Mouse (Mus musculus): ENCODE measurements at regions not wholly inside any gene's neighbourhood (a gene's known extent, or its start where the extent isn't known, plus 50 kb on each side); places are given as distances from the start of the nearest gene placed in this dataset.

GRCm38 (mm10) chr16:50709727-50710126, 118.8 kb upstream of the Ccdc54 start:
- DNase-seq (ENCODE audit: inconsistent ontology term): no peak

GRCm38 (mm10) chr16:50707906-50708305, 117.0 kb upstream of the Ccdc54 start:
- DNase-seq (ENCODE audit: inconsistent ontology term): no peak

GRCm38 (mm10) chr16:50705921-50706320, 115.0 kb upstream of the Ccdc54 start:
- no peak for DNase-seq (ENCODE audit: inconsistent ontology term)

- no peak for DNase-seq (ENCODE audit: inconsistent ontology term)
Measured at GRCm38 (mm10) chr16:50700811-50701517, 110.0 kb upstream of the Ccdc54 start.

GRCm38 (mm10) chr16:50700123-50700522, 109.2 kb upstream of the Ccdc54 start:
- DNase-seq (ENCODE audit: inconsistent ontology term): no peak

- DNase-seq (ENCODE audit: inconsistent ontology term): no peak
Measured at GRCm38 (mm10) chr16:50697722-50698121, 106.8 kb upstream of the Ccdc54 start.

- DNase-seq (ENCODE audit: inconsistent ontology term): no peak
Measured at GRCm38 (mm10) chr16:50696052-50696451, 105.1 kb upstream of the Ccdc54 start.

GRCm38 (mm10) chr16:50694045-50694444, 103.1 kb upstream of the Ccdc54 start:
- no peak for DNase-seq (ENCODE audit: inconsistent ontology term)

GRCm38 (mm10) chr16:50690818-50691217, 99.9 kb upstream of the Ccdc54 start:
- no peak for DNase-seq (ENCODE audit: inconsistent ontology term)

- DNase-seq (ENCODE audit: inconsistent ontology term): no peak
Measured at GRCm38 (mm10) chr16:50689525-50689924, 98.6 kb upstream of the Ccdc54 start.

GRCm38 (mm10) chr16:50688818-50689506, 98.0 kb upstream of the Ccdc54 start:
- DNase-seq (ENCODE audit: inconsistent ontology term): no peak

GRCm38 (mm10) chr16:50679698-50680097, 88.7 kb upstream of the Ccdc54 start:
- DNase-seq (ENCODE audit: inconsistent ontology term): no peak

GRCm38 (mm10) chr16:50673339-50673738, 82.4 kb upstream of the Ccdc54 start:
- no peak for DNase-seq (ENCODE audit: inconsistent ontology term)

- no peak for DNase-seq (ENCODE audit: inconsistent ontology term)
Measured at GRCm38 (mm10) chr16:50672713-50673112, 81.8 kb upstream of the Ccdc54 start.

- no peak for DNase-seq (ENCODE audit: inconsistent ontology term)
Measured at GRCm38 (mm10) chr16:50671170-50671569, 80.2 kb upstream of the Ccdc54 start.

GRCm38 (mm10) chr16:50664240-50664639, 73.3 kb upstream of the Ccdc54 start:
- DNase-seq (ENCODE audit: inconsistent ontology term): no peak

All from Muller cell, postnatal 12 days (primary cell).